Mouse (Mus musculus) CD4-positive, CD25-positive, alpha-beta regulatory T cell, adult 4 months (primary cell): ENCODE data around the gene Rhoj. TPM values are rescaled to one million over a fixed set of nuclear protein-coding genes. Genes with fewer than 3 reads are reported as not detected.

Experiments used
- ATAC-seq: one replicate; pipeline ENCODE4 v1.8.0; 2017
- polyA plus RNA-seq, 2 experiments: library from polyadenylated mRNA; unstranded; fragments of 100-300 nt; shearing (Covaris generic); gene quantifications; one replicate each; pipeline ENCODE4 v1.2.1; 2017

Rhoj gene
- polyA plus RNA-seq, 2 experiments from 2014 or later = 0.17 TPM; not detected in 1

- no peak for ATAC-seq
Observed at GRCm38 (mm10) chr12:75350750-75351149, 42.6 kb downstream of the Rhoj start.

DNA sequence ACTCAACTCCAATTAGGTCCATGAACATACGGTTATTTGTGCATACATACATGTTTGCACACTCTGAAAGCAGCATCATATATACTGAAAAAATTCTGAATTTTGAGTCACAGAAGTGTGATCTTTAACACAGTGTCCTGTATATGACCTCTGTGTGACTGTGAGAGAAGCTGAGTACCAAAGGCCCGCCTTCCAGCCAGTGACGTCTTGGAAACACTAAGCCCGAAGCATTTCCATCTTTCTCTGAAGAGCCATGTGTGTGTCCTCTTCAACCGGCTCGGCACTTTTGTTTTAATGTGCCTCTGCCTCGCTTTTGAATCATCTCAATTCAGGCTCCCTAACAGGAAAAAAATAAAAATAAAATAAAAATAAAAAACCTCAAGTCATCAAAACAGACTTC is 43.7 kb downstream of the Rhoj start:
- no peak for ATAC-seq

GRCm38 (mm10) chr12:75352410-75352809 is 44.3 kb downstream of the Rhoj start:
- ATAC-seq = no peak

GRCm38 (mm10) chr12:75354354-75354753 is 46.2 kb downstream of the Rhoj start:
- no peak for ATAC-seq

DNA sequence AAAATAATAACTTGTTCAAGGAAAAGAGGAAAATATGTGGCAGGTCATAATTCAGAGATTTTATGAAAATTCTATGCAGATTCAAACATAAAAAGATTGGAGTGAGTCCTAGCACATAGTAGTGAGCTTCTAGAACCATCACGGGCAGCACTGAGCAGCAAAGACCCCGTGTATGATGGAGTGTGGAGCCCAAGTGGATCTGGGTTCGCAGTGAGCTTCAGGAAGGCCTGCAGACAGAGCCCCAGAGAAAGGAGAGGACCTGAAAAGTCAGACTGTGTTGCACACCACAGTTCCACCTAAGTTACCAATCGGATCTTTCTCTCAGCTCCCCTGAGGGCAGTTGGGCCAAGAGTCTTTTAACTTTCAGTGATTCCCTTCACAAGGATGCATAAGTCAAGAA is 49.7 kb downstream of the Rhoj start:
- no peak for ATAC-seq

DNA sequence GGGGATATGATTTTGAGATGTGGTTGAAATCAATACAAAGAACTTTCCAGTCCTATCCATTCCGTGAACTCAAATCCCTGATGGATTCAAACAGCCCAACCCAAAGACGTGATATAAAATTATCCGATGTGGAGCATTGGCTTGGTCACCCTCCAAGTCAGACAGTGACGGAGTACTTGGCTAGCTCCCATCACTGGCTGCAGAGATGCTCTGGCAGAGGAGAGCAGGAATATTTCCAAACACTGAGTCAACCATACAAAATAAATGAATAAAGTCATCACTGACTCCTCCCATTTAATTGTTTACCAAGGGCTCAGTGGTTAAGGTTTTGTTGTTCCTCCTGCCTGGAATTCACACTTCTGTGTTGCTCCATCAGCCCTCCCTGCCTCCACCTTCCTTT is 50.6 kb downstream of the Rhoj start:
- no peak for ATAC-seq

- no peak for ATAC-seq
Observed at GRCm38 (mm10) chr12:75359500-75359899, 51.4 kb downstream of the Rhoj start.

DNA sequence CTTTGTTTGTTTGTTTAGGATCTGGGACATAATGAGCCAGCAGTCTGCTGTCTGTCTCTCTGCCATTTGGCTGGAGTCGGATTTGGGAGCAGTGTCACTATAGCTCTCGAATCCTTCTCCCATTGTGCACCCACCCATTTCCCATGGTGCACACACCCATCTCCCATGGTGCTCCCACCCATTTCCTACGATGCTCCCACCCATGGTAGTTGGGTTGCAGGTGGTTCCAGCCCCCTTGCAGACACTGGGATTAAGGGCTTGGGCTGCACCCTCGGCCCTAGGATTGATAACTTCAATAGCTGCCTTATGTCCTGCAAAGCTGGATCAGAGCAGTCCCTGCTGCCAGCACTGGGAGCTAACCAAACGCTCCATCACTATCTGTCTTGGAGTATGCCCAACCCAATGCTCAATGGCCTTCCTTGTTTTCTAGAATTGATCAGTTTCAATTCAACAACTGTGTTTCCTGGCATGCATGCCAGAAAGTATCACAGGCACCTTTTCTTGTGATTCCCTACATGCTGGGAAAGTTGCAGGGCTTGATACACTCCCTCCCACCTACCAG is 51.9 kb downstream of the Rhoj start:
- ATAC-seq = no peak

GRCm38 (mm10) chr12:75362456-75362855 is 54.3 kb downstream of the Rhoj start:
- no peak for ATAC-seq

DNA sequence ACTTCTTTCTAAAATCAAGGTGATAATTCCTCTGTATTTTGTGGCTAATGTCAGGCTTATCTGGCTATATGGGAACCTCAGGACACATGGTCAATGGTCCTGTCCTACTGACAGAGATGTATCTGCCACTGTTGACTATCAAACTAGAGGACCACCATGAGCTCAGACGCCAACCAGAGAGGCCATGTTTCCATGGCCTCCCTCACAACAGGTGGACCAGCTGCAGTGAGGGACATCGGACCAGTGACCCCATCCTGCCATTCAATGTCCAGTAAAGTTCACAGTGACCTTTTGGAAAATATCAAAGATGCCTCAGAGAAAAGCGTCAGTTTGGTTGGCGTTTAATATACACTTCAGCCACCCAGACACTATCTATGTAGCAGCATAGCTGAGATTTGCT is 56.3 kb downstream of the Rhoj start:
- ATAC-seq = no peak

DNA sequence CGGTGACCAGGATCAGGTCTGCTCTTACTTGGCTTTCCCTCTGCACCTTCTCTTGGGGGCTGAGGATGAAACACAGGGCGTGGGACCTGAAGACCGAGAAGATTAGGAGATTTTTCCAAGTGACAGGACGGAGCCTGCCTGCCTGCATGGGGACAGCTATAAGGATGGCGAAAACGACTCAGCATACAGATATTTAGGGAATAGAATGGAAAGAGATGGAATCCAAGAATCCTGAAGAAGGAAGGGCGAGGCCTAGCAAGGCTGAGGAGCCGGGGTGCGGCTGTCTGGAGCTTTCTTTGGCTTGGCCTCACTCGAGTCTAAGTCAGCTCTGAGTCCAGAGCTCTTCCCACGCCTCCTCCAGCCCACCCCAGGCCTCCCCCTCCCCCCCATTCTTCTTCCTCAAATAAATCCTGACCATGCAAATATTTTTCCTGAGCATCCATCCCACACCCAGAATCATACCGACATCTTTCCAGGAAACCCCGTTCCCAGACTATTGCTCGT is 57.6 kb downstream of the Rhoj start:
- ATAC-seq = no peak

DNA sequence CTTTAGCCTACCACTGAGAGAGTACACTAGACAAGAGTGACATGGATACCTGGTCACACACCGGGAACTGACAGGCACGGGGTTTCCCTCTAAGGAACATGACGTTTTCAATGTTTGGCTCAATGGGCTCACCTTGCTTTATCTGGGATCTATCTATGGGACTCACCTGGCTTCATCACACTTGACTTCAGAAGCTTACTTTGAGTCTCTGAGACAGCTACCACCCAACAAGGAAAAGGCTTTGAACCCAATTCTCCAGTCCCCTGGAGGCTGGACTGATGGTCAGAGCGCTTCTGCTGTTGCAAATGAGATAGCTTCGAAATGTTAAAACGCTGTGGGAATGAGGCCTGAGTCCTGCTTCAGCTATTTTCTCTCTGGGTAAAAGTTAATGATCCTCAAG is 59.2 kb downstream of the Rhoj start:
- no peak for ATAC-seq

GRCm38 (mm10) chr12:75368527-75368926 is 60.4 kb downstream of the Rhoj start:
- no peak for ATAC-seq

GRCm38 (mm10) chr12:75369418-75369851 is 61.3 kb downstream of the Rhoj start:
- ATAC-seq = no peak

DNA sequence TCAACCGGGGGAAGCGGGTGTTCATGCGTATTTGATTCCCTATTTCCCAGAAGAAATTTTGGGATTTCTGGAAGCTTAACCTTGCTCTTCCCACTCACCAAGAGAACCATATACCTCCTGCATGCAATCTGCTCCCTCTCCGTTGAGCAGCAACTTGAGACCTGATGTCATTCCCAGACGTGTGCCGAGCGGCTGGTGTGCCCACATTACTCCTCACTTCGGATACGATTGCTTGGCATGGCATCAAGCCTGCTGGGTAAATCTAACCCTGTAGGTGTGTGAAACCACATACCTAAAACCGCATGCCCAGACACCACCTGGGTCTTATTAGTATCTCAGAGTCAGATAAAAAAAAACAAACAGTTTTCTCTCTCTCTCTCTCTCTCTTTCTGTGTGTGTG is 66.3 kb downstream of the Rhoj start:
- no peak for ATAC-seq

DNA sequence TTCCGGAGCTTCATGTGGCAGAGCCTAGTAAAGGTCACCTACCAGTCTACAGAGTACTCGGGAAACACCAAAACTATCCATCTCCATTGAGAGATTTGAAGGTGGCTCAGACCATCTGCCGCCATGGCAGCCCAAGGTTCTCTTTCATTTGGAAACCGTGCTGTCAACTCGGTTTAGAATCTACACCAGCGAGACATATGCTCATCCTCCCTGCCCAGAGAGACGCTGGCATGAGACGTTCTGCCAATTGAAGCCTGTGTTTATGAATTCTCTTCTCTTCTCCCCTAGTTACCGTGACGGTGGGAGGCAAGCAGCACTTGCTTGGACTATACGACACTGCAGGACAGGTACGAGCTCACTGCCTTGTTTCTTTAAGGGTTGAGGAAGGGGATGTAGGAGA is 66.9 kb downstream of the Rhoj start:
- no peak for ATAC-seq

- ATAC-seq = no peak
Observed at GRCm38 (mm10) chr12:75376126-75376525, 68.0 kb downstream of the Rhoj start.

DNA sequence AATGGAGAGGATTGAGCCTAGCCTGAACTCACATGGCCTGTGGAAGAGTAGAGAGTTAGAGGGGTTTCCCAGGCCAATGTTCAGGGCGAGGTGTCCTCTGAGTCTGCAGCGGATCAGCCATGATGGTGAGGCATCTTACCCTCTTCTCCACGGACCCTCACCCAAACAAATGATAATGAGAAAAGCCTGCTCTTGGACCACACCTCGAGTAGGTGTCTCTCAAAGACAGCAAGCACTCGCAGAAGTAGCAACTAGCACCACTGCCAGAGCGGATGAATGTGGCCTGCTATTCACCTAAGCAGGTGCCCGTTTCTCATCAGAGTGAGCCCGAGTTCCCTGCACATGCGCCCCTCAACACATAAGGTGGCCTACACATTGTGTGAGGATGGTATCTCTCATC is 78.6 kb downstream of the Rhoj start:
- no peak for ATAC-seq

- no peak for ATAC-seq
Observed at GRCm38 (mm10) chr12:75387156-75387555, 79.0 kb downstream of the Rhoj start.

GRCm38 (mm10) chr12:75387846-75388245 is 79.7 kb downstream of the Rhoj start:
- ATAC-seq = no peak

- no peak for ATAC-seq
Observed at GRCm38 (mm10) chr12:75388521-75388920, 80.4 kb downstream of the Rhoj start.

GRCm38 (mm10) chr12:75389308-75390135 is 81.4 kb downstream of the Rhoj start:
- no peak for ATAC-seq

- ATAC-seq = no peak
Observed at GRCm38 (mm10) chr12:75391526-75391925, 83.4 kb downstream of the Rhoj start.
